Comparison of ENCODE assay signal across 10 mouse cellular contexts in the genomic region with DNA sequence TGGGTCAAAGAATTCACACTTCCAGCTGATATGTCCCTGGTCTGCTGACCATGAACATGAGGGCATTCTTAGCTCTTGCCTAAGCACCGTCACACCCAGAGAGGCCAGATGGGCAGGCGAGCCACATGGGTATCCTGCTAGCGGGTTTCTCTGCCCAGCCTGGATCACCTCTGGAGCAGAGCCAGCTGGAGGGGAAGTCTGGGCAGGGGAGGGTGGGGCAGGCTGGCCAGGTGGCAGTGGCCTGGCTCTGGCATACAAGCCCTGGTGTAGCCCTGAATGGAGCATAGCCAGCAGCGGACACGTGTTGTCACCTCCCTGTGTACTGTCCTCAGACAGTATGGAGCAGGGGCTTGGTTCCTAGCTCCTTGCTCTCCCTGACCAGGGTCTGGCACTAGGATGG. TPM values are rescaled to one million over a fixed set of nuclear protein-coding genes. Genes with fewer than 3 reads are reported as not detected.
A peak's percentile ranks its signal among the peaks of the same experiment; 100 is the strongest.
DNase-seq lines count a peak whose midpoint lies in the region; ATAC-seq lines count a peak whose summit lies in the region.
"Had no signal": no experiment of that assay in that cellular context is flagged by ENCODE, and none has a peak within 500 bp of the region (broad histone marks: within the 10 kb centered on the region; RNA-seq: fewer than 3 reads in every experiment).

No protein-coding gene starts in this region.

- H3K27me3 ChIP-seq in hindbrain, embryonic 12.5 days: no peaks in the 10 kb centered on the region
- H3K27me3 ChIP-seq in hindbrain, embryonic 11.5 days (ENCODE audit: control insufficient read depth, insufficient read depth, low read length): no peaks in the 10 kb centered on the region
- H3K27me3 ChIP-seq: limb, embryonic 13.5 days had no signal

- no peaks in the 10 kb centered on the region; the same call in 1 of the 2 replicates for H3K4me1 ChIP-seq in hindbrain, embryonic 12.5 days
- no peaks in the 10 kb centered on the region for H3K4me1 ChIP-seq in hindbrain, embryonic 11.5 days (replicated peaks; ENCODE audit: control insufficient read depth, insufficient read depth, low read length)
- H3K4me1 ChIP-seq: limb, embryonic 13.5 days had no signal

- H3K9me3 ChIP-seq in hindbrain, embryonic 12.5 days (replicated peaks): no peaks in the 10 kb centered on the region
- H3K9me3 ChIP-seq in hindbrain, embryonic 11.5 days (ENCODE audit: control insufficient read depth, low read length): no peaks in the 10 kb centered on the region
- H3K9me3 ChIP-seq: limb, embryonic 13.5 days had no signal

- H3K27ac ChIP-seq in hindbrain, embryonic 12.5 days: 0 out of 2 replicates have a peak overlapping the region, but pooled peaks have one; percentile 12
- H3K27ac ChIP-seq in hindbrain, embryonic 11.5 days (ENCODE audit: low read depth, low read length): no peak overlapping the region
- H3K27ac ChIP-seq: limb, embryonic 13.5 days had no signal

- H3K9ac ChIP-seq in hindbrain, embryonic 12.5 days: 0 out of 2 replicates have a peak overlapping the region, but pooled peaks have one; percentile 8
- no peak overlapping the region for H3K9ac ChIP-seq in hindbrain, embryonic 11.5 days (ENCODE audit: low read depth, low read length)
- H3K9ac ChIP-seq: limb, embryonic 13.5 days had no signal

- 79% methylated on average over 5 of the region's 5 CpGs for WGBS in hindbrain, embryonic 12.5 days
- 86% methylated on average over 5 of the region's 5 CpGs for WGBS in hindbrain, embryonic 11.5 days

- no peak overlapping the region for H3K4me3 ChIP-seq in hindbrain, embryonic 12.5 days
- H3K4me3 ChIP-seq in hindbrain, embryonic 11.5 days (ENCODE audit: low read depth, low read length): no peak overlapping the region
- H3K4me3 ChIP-seq: limb, embryonic 13.5 days had no signal

- ATAC-seq in hindbrain, embryonic 12.5 days (ENCODE audit: low FRiP score): no peak
- no peak for ATAC-seq in hindbrain, embryonic 11.5 days (ENCODE audit: low FRiP score)
- ATAC-seq in cerebellum, adult (ENCODE audit: insufficient number of reproducible peaks, low FRiP score, low TSS enrichment): peak; percentile 67

- intact Hi-C loops in gastrocnemius, postnatal 14 days (cut with DNase I; ENCODE audit: low total_unique reads): no loop called here

- DNase-seq in hindbrain, embryonic 11.5 days (ENCODE audit: low spot score): no peak
- peak; percentile 69 for DNase-seq in 3134 (ENCODE audit: extremely low read depth, insufficient read length, low spot score)
- peak; percentile 78 for DNase-seq in gastrocnemius, postnatal 14 days
- DNase-seq in thymus, postnatal 4 days: no peak
- DNase-seq in left cerebral cortex, adult 18-20 months (ENCODE audit: low spot score in 2 of 2): no peak
- no peak for DNase-seq in urinary bladder, postnatal 14 days (ENCODE audit: low spot score)
- DNase-seq: thymus, adult 2 months had no signal

- H3K4me2 ChIP-seq in hindbrain, embryonic 12.5 days (replicated peaks): no peak overlapping the region
- H3K4me2 ChIP-seq in hindbrain, embryonic 11.5 days (replicated peaks; ENCODE audit: low read depth, low read length): no peak overlapping the region
- H3K4me2 ChIP-seq: limb, embryonic 13.5 days had no signal

- H3K36me3 ChIP-seq in hindbrain, embryonic 12.5 days: peaks cover 20% of the 10 kb centered on the region
- no peaks in the 10 kb centered on the region; the same call in 1 of the 2 replicates for H3K36me3 ChIP-seq in hindbrain, embryonic 11.5 days (ENCODE audit: control insufficient read depth, insufficient read depth, low read length)

RNA-seq across cellular contexts. Expression of gene Comp, which starts 22.3 kb away (rescaled TPM):
- polyA plus RNA-seq in hindbrain, embryonic 12.5 days (2016; fragmentation: Nextera tagmentation; extraction: Ambion mirVana): 1.2 and 3.0 TPM in 2 replicates
- 0.08 and 0.11 TPM in 2 replicates for polyA plus RNA-seq in hindbrain, embryonic 11.5 days (2014; fragmentation: Nextera tagmentation; extraction: Ambion mirVana)
- total RNA-seq in gastrocnemius, postnatal 14 days (2021): 10 to 100 TPM; 18.6 to 19.6 TPM
- under 1 TPM; 0.30 to 0.33 TPM for total RNA-seq in left cerebral cortex, adult 18-20 months (2021)

RNA-seq across cellular contexts. Expression of gene Upf1, which starts 42.6 kb away (rescaled TPM):
- 34.2 and 34.3 TPM in 2 replicates for polyA plus RNA-seq in hindbrain, embryonic 12.5 days (2016; fragmentation: Nextera tagmentation; extraction: Ambion mirVana)
- 21.4 TPM in 2 replicates for polyA plus RNA-seq in hindbrain, embryonic 11.5 days (2014; fragmentation: Nextera tagmentation; extraction: Ambion mirVana)
- total RNA-seq in gastrocnemius, postnatal 14 days (2021): 10 to 100 TPM; 31.6 to 35.0 TPM
- 10 to 100 TPM; 64.1 to 73.7 TPM for total RNA-seq in left cerebral cortex, adult 18-20 months (2021)

RNA-seq across cellular contexts. Expression of gene Crtc1, which starts 43.7 kb away (rescaled TPM):
- 24.6 and 27.1 TPM in 2 replicates for polyA plus RNA-seq in hindbrain, embryonic 12.5 days (2016; fragmentation: Nextera tagmentation; extraction: Ambion mirVana)
- polyA plus RNA-seq in hindbrain, embryonic 11.5 days (2014; fragmentation: Nextera tagmentation; extraction: Ambion mirVana): 13.6 and 14.2 TPM in 2 replicates
- 1 to 10 TPM; 6.4 to 7.4 TPM for total RNA-seq in gastrocnemius, postnatal 14 days (2021)
- total RNA-seq in left cerebral cortex, adult 18-20 months (2021): 100 to 1,000 TPM; 152 to 154 TPM

Comparison
In these comparisons a context has a peak if more than half of its experiments do, and no peak if none do; other contexts are left out.
1. DNase-seq: peak in 3134 (single experiment) and gastrocnemius, postnatal 14 days (single experiment); none in hindbrain, embryonic 11.5 days (single experiment), thymus, postnatal 4 days (single experiment), left cerebral cortex, adult 18-20 months (0 of 2) and urinary bladder, postnatal 14 days (single experiment).
2. RNA of gene Comp, which starts 22.3 kb away (total RNA-seq): 18.6 to 19.6 TPM in gastrocnemius, postnatal 14 days; 0.30 to 0.33 TPM in left cerebral cortex, adult 18-20 months; every median in the first group is over 10 times any median in the second.
3. RNA of gene Crtc1, which starts 43.7 kb away (total RNA-seq): 152 to 154 TPM in left cerebral cortex, adult 18-20 months; 6.4 to 7.4 TPM in gastrocnemius, postnatal 14 days; every median in the first group is over 10 times any median in the second.